Mouse (Mus musculus) ES-Bruce4 (cell line): ENCODE data around the gene Slc9a1. TPM values are rescaled to one million over a fixed set of nuclear protein-coding genes. Genes with fewer than 3 reads are reported as not detected.

ENCODE experiments used
- H3K27ac ChIP-seq: 2 replicates; pipeline ENCODE4 v1.5.1; 2012; ENCODE audit warnings: low read length, inconsistent platforms; ENCODE audit not compliant: insufficient read depth
- H3K27me3 ChIP-seq: 2 replicates; pipeline ENCODE4 v1.6.1; 2012; ENCODE audit warnings: mild to moderate bottlenecking, low read length, inconsistent platforms; ENCODE audit not compliant: control insufficient read depth, poor library complexity, insufficient read depth, severe bottlenecking
- H3K36me3 ChIP-seq: 2 replicates; pipeline ENCODE4 v1.6.1; 2012; ENCODE audit warnings: inconsistent platforms, mild to moderate bottlenecking, low read length, moderate library complexity; ENCODE audit not compliant: control insufficient read depth, poor library complexity, insufficient read depth, severe bottlenecking
- H3K4me1 ChIP-seq: one replicate; pipeline ENCODE4 v1.8.1; 2011; ENCODE audit warnings: low read length; ENCODE audit not compliant: control insufficient read depth, insufficient read depth
- H3K4me3 ChIP-seq: 2 replicates; pipeline ENCODE4 v1.5.1; 2011; ENCODE audit warnings: low read depth, mild to moderate bottlenecking, low read length
- H3K9ac ChIP-seq: 2 replicates; pipeline ENCODE4 v1.6.1; 2012; ENCODE audit warnings: low read depth, mild to moderate bottlenecking, inconsistent platforms; ENCODE audit not compliant: poor library complexity, severe bottlenecking
- H3K9me3 ChIP-seq: replicated peaks from 2 replicates; pipeline ENCODE4 v1.6.1; 2012; ENCODE audit warnings: mild to moderate bottlenecking, low read length, inconsistent platforms; ENCODE audit not compliant: control insufficient read depth, poor library complexity, insufficient read depth, severe bottlenecking
- CTCF ChIP-seq: IDR thresholded peaks from one replicate; pipeline ENCODE4 v1.8.1; 2011; ENCODE audit warnings: low read depth, low read length
- EP300 ChIP-seq: IDR thresholded peaks from 2 replicates; pipeline ENCODE4 v1.6.1; 2011; ENCODE audit warnings: low read depth, low read length; ENCODE audit not compliant: insufficient read depth
- POLR2A ChIP-seq: IDR thresholded peaks from one replicate; pipeline ENCODE4 v1.8.1; 2011; ENCODE audit warnings: low read length; ENCODE audit not compliant: insufficient read depth
- polyA plus RNA-seq: library from polyadenylated mRNA; stranded (reverse); fragments of >200 nt; gene quantifications from 2 replicates; pipeline ENCODE4 v1.2.4, GENCODE M21; 2011; ENCODE audit warnings: low read depth; ENCODE audit not compliant: missing spikeins, insufficient read depth, insufficient read length

Gene Slc9a1
- polyA plus RNA-seq, 1 experiment, result 21.4 TPM

DNA sequence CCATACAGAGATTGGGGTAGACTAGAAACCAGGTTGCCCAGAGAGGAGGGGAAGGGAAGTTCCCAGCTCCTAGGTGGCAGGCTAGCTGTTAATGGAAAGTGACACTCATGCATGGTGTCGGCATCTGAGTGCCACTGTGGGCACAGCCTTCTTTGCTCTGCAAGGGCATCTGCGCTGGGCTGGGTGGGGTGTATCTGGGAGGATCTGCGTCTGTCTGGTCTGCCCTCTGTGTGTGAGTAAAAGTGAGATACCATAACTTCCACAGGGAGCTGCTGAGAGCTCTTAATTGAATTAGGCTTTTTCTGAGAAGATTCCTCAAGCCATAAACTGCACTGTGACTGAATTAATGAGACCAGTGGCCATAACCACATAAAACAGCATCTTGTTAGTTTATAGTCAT is 10.4 kb downstream of the Slc9a1 start:
- TF ChIP-seq EP300 (no peak), CTCF (no peak), POLR2A (no peak)
- H3K4me1 ChIP-seq, result peaks cover 12% of the 10 kb centered on the region

DNA sequence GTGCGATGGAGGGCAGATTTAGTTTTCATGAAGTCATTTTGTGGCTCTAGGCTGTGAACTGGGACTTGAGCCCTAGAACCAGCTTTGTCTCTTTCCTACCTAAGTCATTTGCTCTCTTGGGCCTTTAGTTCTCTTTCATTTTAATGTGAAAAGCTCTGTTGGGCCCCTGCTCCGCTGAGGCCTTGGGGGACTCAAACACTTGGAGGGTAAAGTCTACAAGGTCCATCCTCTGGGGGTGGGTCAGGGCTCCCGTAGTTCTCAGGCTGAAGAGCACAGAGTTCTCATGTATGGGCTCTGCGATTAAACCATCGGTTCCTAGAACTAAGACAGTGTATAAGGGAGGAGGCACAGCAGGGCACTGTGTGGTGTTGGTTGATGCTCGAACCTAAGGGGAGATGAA is 11.0 kb downstream of the Slc9a1 start:
- peak overlapping the region; percentile 79 for H3K27ac ChIP-seq
- H3K9ac ChIP-seq, result 0 out of 2 replicates have a peak overlapping the region, but pooled peaks have one; percentile 24
- peaks cover 12% of the 10 kb centered on the region for H3K4me1 ChIP-seq
- H3K4me3 ChIP-seq, result 0 out of 2 replicates have a peak overlapping the region, but pooled peaks have one; percentile 11
- no peaks in the 10 kb centered on the region for H3K27me3 ChIP-seq
- no peaks in the 10 kb centered on the region for H3K36me3 ChIP-seq
- TF ChIP-seq EP300 (no peak), CTCF (no peak), POLR2A (no peak)
- no peaks in the 10 kb centered on the region for H3K9me3 ChIP-seq

More for the DNA sequence above, 10.4 kb downstream of the Slc9a1 start:
- H3K9me3 ChIP-seq, result no peaks in the 10 kb centered on the region
- no peaks in the 10 kb centered on the region for H3K36me3 ChIP-seq
- H3K4me3 ChIP-seq, result no peak overlapping the region
- no peaks in the 10 kb centered on the region for H3K27me3 ChIP-seq
- H3K27ac ChIP-seq, result no peak overlapping the region; the same call in 1 of the 2 replicates
- H3K9ac ChIP-seq, result no peak overlapping the region

DNA sequence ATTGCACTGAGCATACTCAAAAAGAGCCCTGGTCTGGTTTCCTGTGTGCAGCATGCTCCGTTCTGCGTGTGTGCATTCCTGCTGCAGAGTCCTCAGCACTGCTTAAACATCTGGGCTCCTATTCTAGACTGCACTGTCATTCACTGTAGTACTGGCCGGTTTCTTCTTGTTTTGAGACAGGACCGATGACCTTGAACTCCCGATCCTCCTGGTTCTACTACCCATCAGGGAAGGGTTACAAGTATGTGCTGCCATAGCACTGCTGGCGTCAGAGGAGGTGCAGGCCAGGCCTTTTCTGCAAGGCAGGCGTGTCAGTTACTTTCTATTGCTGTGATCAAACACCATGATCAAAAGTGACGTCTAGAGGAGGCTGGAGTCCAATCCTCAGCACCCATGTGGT is 11.6 kb downstream of the Slc9a1 start:
- Histone ChIP-seq H3K4me3 (no peak overlapping the region), H3K4me1 (peaks cover 12% of the 10 kb centered on the region), H3K27ac (no peak overlapping the region; the same call in 1 of the 2 replicates), H3K36me3 (no peaks in the 10 kb centered on the region), H3K9ac (no peak overlapping the region), H3K9me3 (no peaks in the 10 kb centered on the region), H3K27me3 (no peaks in the 10 kb centered on the region)
- TF ChIP-seq POLR2A, result no peak
- 0 out of 2 replicates have a peak, but pooled peaks have one; percentile 21 for TF ChIP-seq EP300

DNA sequence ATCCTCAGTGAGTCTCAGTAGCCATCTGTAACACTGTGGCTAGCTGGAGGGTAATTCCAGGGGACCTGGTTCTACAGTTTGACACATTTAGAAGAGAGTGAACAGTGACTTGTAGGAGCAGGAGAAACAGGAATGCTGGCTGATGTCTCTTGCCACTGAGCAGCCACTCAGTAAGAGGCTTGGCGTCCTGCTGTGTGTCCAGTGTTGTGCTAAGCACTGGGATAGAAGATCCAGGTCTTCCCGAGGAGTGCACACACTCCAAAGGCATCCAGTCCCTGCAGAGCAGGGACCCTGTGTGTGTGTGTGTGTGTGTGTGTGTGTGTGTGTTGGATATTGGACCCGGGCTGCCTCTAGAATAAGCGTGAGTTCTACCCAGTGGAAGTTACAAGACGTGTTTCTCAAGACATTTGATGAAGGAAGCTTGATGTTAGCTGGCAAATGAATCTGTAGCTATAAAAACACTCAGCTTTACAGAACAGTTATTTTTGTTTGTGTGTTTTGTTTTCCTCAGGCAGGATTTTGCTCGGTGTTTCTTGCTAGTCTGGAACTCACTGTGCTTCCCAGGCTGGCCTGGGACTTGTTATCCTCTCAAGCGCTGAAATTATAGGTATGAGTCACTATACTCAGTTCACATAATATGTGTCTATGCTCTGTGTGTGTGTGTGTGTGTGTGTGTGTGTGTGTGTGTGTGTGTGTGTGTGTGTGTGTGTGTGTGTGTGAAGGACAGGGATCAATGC is 16.7 kb downstream of the Slc9a1 start:
- Histone ChIP-seq H3K9me3 (no peaks in the 10 kb centered on the region), H3K27ac (no peak overlapping the region), H3K4me3 (no peak overlapping the region), H3K4me1 (peaks cover 3% of the 10 kb centered on the region), H3K27me3 (no peaks in the 10 kb centered on the region), H3K9ac (no peak overlapping the region), H3K36me3 (no peaks in the 10 kb centered on the region)
- TF ChIP-seq POLR2A, result no peak
- TF ChIP-seq CTCF, result no peak

DNA sequence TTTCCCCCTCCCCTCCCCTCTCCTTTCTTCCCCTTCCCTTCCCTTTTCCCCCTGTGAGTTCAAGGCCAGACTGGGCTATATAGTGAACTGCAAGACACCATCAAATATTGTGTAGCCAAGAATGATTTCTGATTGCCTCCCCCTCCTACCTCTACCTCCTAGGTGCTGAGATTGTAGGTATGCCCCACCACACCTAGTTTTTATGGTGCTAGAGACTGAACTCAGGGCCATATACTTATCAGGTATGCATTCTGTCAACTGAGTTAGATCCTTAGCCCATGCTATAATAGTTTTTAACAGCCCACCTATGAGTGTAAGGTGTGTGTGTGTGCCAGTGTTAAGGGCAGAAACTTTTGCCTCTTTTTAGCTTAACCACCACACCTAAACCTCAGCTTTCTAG is 17.5 kb downstream of the Slc9a1 start:
- H3K4me1 ChIP-seq, result peaks cover 3% of the 10 kb centered on the region
- no peak for TF ChIP-seq EP300
- TF ChIP-seq CTCF, result no peak
- TF ChIP-seq POLR2A, result no peak
- no peaks in the 10 kb centered on the region for H3K27me3 ChIP-seq
- no peaks in the 10 kb centered on the region for H3K36me3 ChIP-seq
- H3K27ac ChIP-seq, result no peak overlapping the region
- no peaks in the 10 kb centered on the region for H3K9me3 ChIP-seq
- H3K4me3 ChIP-seq, result no peak overlapping the region
- no peak overlapping the region for H3K9ac ChIP-seq

DNA sequence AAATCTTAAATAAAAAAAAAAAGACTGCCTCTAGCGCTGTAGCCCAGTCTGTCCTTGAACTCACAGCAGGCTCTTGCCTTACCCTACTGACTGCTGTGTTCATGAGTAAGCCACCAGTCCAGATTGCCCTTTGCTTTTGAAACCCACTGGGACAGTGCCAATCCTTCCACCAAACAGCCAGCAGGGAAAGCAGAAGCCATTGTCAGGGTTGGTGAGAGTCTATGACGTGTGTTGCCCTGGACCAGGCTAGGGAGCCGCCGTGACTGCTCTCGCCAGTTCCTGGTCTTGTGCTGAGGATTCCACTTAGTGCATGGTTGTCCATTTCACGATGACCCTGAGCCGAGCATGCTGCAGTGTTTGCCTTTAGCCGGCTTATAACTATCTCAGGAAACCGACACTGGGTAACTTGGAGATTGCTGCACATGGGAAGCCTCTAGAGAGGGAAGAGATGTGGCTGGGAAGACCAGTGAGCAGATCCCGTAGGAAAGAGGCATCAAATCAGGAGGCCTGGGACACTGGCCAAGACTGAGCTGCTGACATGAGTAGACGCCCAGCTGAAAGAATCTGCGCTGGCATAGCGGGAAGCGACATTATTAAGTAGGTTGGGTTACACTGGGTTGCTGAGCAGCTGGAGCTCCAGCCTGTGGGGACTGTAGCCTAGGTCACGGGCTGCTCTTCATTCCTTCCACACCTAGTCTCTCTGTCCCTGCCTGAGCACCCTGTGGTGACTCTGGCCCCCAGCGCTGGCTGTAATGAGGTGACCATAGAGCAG is 19.5 kb downstream of the Slc9a1 start:
- H3K4me3 ChIP-seq, result no peak overlapping the region
- TF ChIP-seq EP300 (no peak), POLR2A (no peak), CTCF (no peak)
- no peak overlapping the region for H3K27ac ChIP-seq

More for the DNA sequence above, 19.5 kb downstream of the Slc9a1 start:
- H3K9ac ChIP-seq, result no peak overlapping the region
- H3K4me1 ChIP-seq, result peaks cover 3% of the 10 kb centered on the region
- H3K27me3 ChIP-seq, result no peaks in the 10 kb centered on the region
- H3K36me3 ChIP-seq, result no peaks in the 10 kb centered on the region
- H3K9me3 ChIP-seq, result no peaks in the 10 kb centered on the region
